Mouse (Mus musculus) cerebellum, postnatal 4 days (tissue): ENCODE results near the gene Zfp326.

ENCODE experiments used
- DNase-seq, 2 experiments: peaks; one replicate each; pipeline ENCODE4 v3.0.0; 2022; ENCODE audit warnings: low spot score in 2 of 2, mixed read lengths in 1 of 2

Zfp326 gene

DNA sequence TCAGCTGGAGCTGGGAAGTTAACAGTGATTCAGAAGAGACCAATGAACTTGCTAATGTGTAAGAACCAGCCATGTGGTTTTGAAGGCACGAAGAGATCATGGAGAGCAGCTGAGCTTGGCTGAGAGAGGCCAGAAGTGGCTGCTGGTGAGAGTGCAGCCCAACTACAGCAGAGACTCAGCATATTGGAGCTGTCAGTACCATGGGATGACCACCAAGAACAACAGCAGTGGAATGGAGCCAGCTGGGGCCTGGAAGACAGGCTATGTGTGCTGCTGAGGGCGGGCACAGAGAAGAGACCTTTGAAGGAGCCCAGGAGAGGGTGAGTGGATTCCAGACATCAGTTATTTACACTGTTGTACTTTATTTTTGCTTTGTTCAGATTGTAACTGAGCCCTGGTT is 65.6 kb downstream of the Zfp326 start:
- DNase-seq = no peak
